Mouse (Mus musculus) bone marrow, adult 2 months (tissue): ENCODE data around the gene Slc26a11. TPM values are rescaled to one million over a fixed set of nuclear protein-coding genes. Genes with fewer than 3 reads are reported as not detected.

Source experiments
- H3K27ac ChIP-seq: fragments of 200-500 bp; 2 replicates; pipeline ENCODE4 v1.5.1; 2012; ENCODE audit warnings: low read depth, mild to moderate bottlenecking, control low read depth, inconsistent platforms, low read length; ENCODE audit not compliant: control insufficient read depth, poor library complexity, insufficient read depth
- H3K4me1 ChIP-seq: fragments of 200-500 bp; 2 replicates; pipeline ENCODE4 v1.6.1; 2011; ENCODE audit warnings: low read length; ENCODE audit not compliant: control insufficient read depth, insufficient read depth
- H3K4me3 ChIP-seq: fragments of 200-500 bp; replicated peaks from 2 replicates; pipeline ENCODE3; 2011; ENCODE audit warnings: mild to moderate bottlenecking, low read depth, low read length, control low read depth; ENCODE audit not compliant: control insufficient read depth
- CTCF ChIP-seq: fragments of 200-500 bp; IDR thresholded peaks from 2 replicates; pipeline ENCODE4 v1.5.1; 2011; ENCODE audit warnings: low read length, control low read depth; ENCODE audit not compliant: control insufficient read depth, insufficient read depth
- POLR2A ChIP-seq: fragments of 200-500 bp; IDR thresholded peaks from 2 replicates; pipeline ENCODE4 v1.6.1; 2011; ENCODE audit warnings: low read depth, mild to moderate bottlenecking, control low read depth, low read length, borderline replicate concordance; ENCODE audit not compliant: control insufficient read depth
- WGBS: fragments of 180-500 bp; shearing (Covaris S2); methylation state at CpG from one replicate; pipeline ENCODE4 v1.1.7; 2018; 5-methylcytosine and 5-hydroxymethylcytosine counted together
- polyA plus RNA-seq: library from polyadenylated mRNA; stranded (reverse); fragments of >200 nt; gene quantifications from 2 replicates; pipeline ENCODE4 v1.2.4, GENCODE M21; 2011; ENCODE audit warnings: low replicate concordance; ENCODE audit not compliant: missing spikeins, insufficient read depth, insufficient read length

Gene Slc26a11
- polyA plus RNA-seq, 1 experiment, result 6.2 TPM

GRCm38 (mm10) chr11:119322521-119322920, 32.8 kb upstream of the Slc26a11 start:
- TF ChIP-seq POLR2A (no peak), CTCF (no peak)
- Histone ChIP-seq H3K4me3 (no peak overlapping the region), H3K4me1 (no peaks in the 10 kb centered on the region), H3K27ac (no peak overlapping the region)
- WGBS, result 66% methylated on average over 13 of the region's 13 CpGs

GRCm38 (mm10) chr11:119325068-119325467, 30.3 kb upstream of the Slc26a11 start:
- H3K27ac ChIP-seq, result no peak overlapping the region
- H3K4me1 ChIP-seq, result no peaks in the 10 kb centered on the region
- WGBS, result 80% methylated on average over 1 of the region's 1 CpGs
- TF ChIP-seq POLR2A, result no peak
- TF ChIP-seq CTCF, result peak; percentile 35; the same call in 1 of the 2 replicates
- H3K4me3 ChIP-seq, result no peak overlapping the region

DNA sequence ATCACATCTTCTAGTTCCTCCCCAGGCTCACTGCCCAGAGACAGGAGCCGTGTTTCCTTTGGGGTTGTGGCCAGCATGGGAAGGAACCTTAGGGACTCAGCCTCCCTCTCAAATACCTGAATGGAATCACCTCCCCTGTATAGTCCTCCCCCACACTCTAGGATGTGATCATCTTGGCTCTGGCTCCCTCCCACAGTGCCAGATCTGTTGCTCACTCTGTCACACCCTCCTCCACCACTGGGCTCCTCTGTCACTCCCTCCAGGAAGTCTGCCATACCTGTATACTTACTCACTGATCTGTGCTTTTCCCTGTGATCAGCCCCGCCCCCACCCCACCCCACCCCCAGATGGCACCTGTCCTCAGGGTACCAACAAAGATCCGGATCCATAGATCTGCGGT, 24.8 kb upstream of the Slc26a11 start:
- 51% methylated on average over 4 of the region's 4 CpGs for WGBS
- Histone ChIP-seq H3K27ac (no peak overlapping the region), H3K4me1 (no peaks in the 10 kb centered on the region), H3K4me3 (no peak overlapping the region)
- TF ChIP-seq CTCF (no peak), POLR2A (no peak)

DNA sequence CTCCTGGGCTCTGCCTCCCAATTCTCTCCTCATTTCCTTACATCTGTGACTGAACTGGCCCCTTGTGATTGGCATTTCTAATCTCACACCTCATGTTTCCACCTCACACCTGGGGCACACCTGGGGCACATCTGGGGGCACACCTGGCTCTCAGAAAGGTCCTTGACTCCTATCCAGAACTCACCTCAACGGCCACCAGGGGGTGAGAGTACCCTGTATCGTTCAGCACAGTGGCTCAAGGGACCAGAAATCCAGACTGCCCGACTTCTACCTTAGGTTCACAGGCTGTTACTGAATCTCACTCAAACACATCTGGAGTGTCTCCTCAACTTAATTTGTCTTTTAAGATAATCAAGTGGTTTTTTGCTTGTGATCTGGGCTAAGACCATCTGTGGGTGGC, 23.4 kb upstream of the Slc26a11 start:
- no peak for TF ChIP-seq POLR2A
- TF ChIP-seq CTCF, result 0 out of 2 replicates have a peak, but pooled peaks have one; percentile 7
- H3K4me3 ChIP-seq, result no peak overlapping the region
- 16% methylated on average over 3 of the region's 3 CpGs for WGBS
- no peaks in the 10 kb centered on the region for H3K4me1 ChIP-seq
- no peak overlapping the region for H3K27ac ChIP-seq

DNA sequence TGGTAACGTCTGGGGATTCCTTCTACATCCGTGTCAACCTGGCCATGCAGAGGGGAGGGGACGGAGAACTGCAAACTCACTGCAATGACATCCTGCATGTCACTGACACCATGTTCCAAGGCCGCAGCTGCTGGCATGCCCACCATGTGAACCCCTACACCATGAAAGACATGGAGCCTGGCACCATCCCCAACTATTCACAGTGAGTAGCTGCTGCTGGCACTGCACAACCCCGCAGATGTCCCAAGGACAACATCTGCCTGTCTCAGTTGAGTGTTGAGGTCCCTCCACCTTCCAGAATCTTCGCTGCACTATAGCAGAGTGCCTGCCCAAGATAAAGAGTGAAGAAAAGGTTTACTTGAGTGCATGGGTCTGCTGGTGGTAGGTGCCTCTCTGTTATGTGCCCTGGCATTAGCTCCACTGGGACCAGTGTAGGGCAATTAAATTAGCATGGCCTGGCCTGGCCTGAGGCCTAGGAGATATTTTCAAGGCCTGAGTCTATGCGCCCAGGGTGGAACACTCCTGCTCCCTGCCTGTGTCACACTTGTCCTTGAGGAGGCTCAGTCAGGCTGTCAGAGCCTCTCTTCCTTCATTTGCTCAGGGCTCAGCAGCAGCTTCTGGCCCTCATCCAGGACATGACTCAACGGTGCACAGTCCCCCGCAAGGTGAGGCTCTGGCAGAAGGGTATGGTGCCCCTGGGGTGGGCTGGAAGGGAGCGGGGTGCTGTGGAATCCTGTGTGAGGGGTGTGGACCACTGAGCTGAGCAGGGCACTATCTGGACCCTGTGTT, 16.9 kb upstream of the Slc26a11 start:
- WGBS, result 77% methylated on average over 10 of the region's 10 CpGs

DNA sequence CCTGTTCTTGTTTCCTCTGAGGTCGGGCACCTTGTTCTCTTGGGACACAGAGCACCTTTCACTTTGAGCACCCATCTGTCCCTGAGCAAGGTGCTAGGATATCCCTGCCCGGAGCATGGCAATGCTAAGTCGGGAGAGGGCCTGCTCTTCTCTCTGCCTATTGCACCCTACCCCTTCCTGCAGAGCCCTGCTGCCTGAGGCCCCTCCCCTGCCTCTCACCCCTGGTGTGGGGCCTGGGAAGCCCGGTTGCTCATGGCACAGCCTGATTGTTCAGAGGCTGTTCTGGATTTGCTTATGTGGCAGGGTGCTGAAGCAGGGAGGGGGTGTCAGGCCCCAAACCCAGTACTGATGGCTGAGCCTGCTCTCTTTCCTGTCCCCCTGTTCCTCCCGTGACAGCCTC, 16.2 kb upstream of the Slc26a11 start:
- no peak for TF ChIP-seq POLR2A
- TF ChIP-seq CTCF, result no peak
- Histone ChIP-seq H3K4me3 (no peak overlapping the region), H3K4me1 (no peaks in the 10 kb centered on the region), H3K27ac (no peak overlapping the region)
- 38% methylated on average over 5 of the region's 5 CpGs for WGBS

More for the DNA sequence above, 16.9 kb upstream of the Slc26a11 start:
- Histone ChIP-seq H3K4me1 (no peaks in the 10 kb centered on the region), H3K27ac (no peak overlapping the region), H3K4me3 (no peak overlapping the region)
- no peak for TF ChIP-seq POLR2A
- no peak for TF ChIP-seq CTCF

DNA sequence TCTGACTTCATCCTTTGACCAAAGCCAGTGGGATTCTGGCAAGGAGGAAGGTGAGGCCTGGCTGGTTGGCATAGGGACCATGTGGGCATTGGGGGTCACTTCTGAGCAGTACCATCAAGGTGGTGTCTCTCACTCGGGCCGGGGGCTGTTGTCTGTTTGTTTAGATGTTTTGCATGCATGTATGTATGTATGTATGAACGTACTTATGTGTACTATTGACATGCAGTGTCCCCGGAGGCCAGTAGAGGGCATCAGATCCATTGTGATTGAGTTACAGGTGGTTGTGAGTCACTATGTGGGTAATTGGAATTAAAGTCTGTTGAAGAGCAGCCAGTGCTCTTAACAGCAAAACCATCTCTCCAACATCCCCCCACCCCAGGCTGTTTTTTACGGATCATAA, 15.7 kb upstream of the Slc26a11 start:
- H3K27ac ChIP-seq, result no peak overlapping the region
- TF ChIP-seq POLR2A (no peak), CTCF (peak; percentile 16; the same call in 1 of the 2 replicates)
- WGBS, result 4% methylated on average over 5 of the region's 5 CpGs
- H3K4me1 ChIP-seq, result no peaks in the 10 kb centered on the region
- H3K4me3 ChIP-seq, result no peak overlapping the region

DNA sequence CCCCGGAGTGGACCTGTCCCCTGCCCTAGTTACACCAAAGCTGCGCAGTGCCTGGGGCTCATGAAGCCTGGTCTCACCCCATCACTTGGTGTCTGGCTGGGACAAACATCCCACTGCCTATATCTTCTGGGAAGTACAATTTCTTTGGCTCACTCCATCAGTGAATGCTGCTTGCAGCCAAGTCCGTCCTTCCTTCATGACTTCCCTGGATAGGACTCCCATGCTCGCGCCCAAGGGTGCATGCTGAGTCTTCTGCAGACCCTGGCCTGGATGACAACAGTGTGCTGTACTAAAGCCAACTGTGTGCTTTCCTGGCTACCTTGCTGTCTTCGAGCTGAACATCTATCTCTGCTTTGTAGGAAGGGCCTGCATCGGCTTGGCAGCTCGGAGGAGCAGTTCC, 11.2 kb upstream of the Slc26a11 start:
- Histone ChIP-seq H3K4me1 (no peaks in the 10 kb centered on the region), H3K4me3 (no peak overlapping the region), H3K27ac (no peak overlapping the region)
- 72% methylated on average over 8 of the region's 8 CpGs for WGBS
- no peak for TF ChIP-seq CTCF
- TF ChIP-seq POLR2A, result no peak
